Mouse (Mus musculus) G1E (cell line): ENCODE measurements around the gene Gnaq.

Experiments
- CTCF ChIP-seq: IDR thresholded peaks from 2 replicates; pipeline ENCODE4 v1.5.1; 2012; ENCODE audit warnings: low read depth, low read length, inconsistent platforms, mixed read lengths
- POLR2AphosphoS5 ChIP-seq: IDR thresholded peaks from 2 replicates; pipeline ENCODE4 v1.6.1; 2012; ENCODE audit warnings: low read depth, low read length, inconsistent platforms; ENCODE audit not compliant: insufficient replicate concordance
- TAL1 ChIP-seq: conservative IDR thresholded peaks from 2 replicates; pipeline ENCODE4 v1.6.1; 2012; ENCODE audit warnings: low read depth, low read length, inconsistent platforms, mixed read lengths

DNA sequence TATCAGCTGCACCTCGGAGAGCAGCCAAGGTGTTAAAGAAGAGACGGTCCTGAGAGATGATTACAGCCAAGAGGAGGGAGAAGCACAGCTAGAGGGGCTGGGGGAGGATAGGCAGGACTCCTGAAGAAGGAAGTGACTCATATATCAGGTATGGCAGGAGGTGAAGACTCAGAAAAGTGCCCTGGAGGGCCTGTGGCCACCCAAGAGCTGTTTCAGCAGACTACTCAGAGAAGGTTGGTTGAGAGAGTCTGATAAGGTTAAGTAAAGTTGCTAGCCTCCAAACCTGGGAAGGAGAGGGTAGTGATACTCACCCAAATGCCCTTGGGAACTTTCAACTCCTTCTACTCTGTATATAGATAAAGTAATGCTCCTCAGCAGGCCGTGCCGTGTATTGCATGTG lies 140.4 kb downstream of the Gnaq start:
- no peak for TF ChIP-seq CTCF
- no peak for TF ChIP-seq POLR2AphosphoS5
- TF ChIP-seq TAL1 = no peak
